Mouse (Mus musculus) hindbrain, embryonic 16.5 days (tissue): Measurements from ENCODE around the gene Myog. TPM values are rescaled to one million over a fixed set of nuclear protein-coding genes. Genes with fewer than 3 reads are reported as not detected.

Source experiments
- ATAC-seq: fragments of 200-750 bp; cut with Nextera tagmentation; 2 replicates; pipeline ENCODE4 v1.8.0; 2017; ENCODE audit warnings: moderate TSS enrichment, moderate library complexity
- H3K27ac ChIP-seq: fragments of 300-500 bp; sonication (generic); 2 replicates; pipeline ENCODE4 v1.5.1; 2014; ENCODE audit warnings: low read depth, mild to moderate bottlenecking, control low read depth, low read length, moderate library complexity
- H3K27me3 ChIP-seq: fragments of 300-500 bp; sonication (generic); replicated peaks from 2 replicates; pipeline ENCODE4 v1.6.1; 2014; ENCODE audit warnings: low read length; ENCODE audit not compliant: control insufficient read depth, insufficient read depth
- H3K36me3 ChIP-seq: fragments of 300-500 bp; sonication (generic); 2 replicates; pipeline ENCODE4 v1.6.1; 2014; ENCODE audit warnings: mild to moderate bottlenecking, low read length, moderate library complexity, mixed read lengths; ENCODE audit not compliant: control insufficient read depth, insufficient read depth
- H3K4me1 ChIP-seq: fragments of 300-500 bp; sonication (generic); 2 replicates; pipeline ENCODE4 v1.6.1; 2014; ENCODE audit warnings: low read depth, low read length; ENCODE audit not compliant: control insufficient read depth, insufficient read depth
- H3K4me2 ChIP-seq: fragments of 300-500 bp; sonication (generic); 2 replicates; pipeline ENCODE4 v1.6.1; 2014; ENCODE audit warnings: mild to moderate bottlenecking, low read length, control low read depth, moderate library complexity
- H3K4me3 ChIP-seq: fragments of 300-500 bp; sonication (generic); 2 replicates; pipeline ENCODE4 v1.5.1; 2014; ENCODE audit warnings: mild to moderate bottlenecking, low read length, control low read depth, moderate library complexity
- H3K9ac ChIP-seq: fragments of 300-500 bp; sonication (generic); 2 replicates; pipeline ENCODE4 v1.6.1; 2014; ENCODE audit warnings: low read depth, mild to moderate bottlenecking, control low read depth, low read length, moderate library complexity
- H3K9me3 ChIP-seq: fragments of 300-500 bp; sonication (generic); 2 replicates; pipeline ENCODE4 v1.6.1; 2014; ENCODE audit warnings: mild to moderate bottlenecking, low read length, moderate library complexity; ENCODE audit not compliant: control insufficient read depth
- WGBS: fragments of 180-500 bp; shearing (Covaris S2); extraction: QIAGEN DNeasy Blood & Tissue Kit; methylation state at CpG from one replicate; pipeline ENCODE4 v1.1.7; 2014; 5-methylcytosine and 5-hydroxymethylcytosine counted together
- polyA plus RNA-seq: library from polyadenylated mRNA; unstranded; fragments of >200 nt; fragmentation: Nextera tagmentation; extraction: Ambion mirVana; gene quantifications from 2 replicates; pipeline ENCODE4 v1.2.1, GENCODE M21; 2015

Gene Myog
- polyA plus RNA-seq, 1 experiment from 2014 or later, result not detected

GRCm38 (mm10) chr1:134280174-134280573 lies 9.6 kb upstream of the Myog start:
- no peaks in the 10 kb centered on the region for H3K4me1 ChIP-seq
- ATAC-seq, result no peak
- no peak overlapping the region for H3K4me3 ChIP-seq
- no peak overlapping the region for H3K4me2 ChIP-seq
- WGBS, result 75% methylated on average over 5 of the region's 5 CpGs
- no peak overlapping the region for H3K27ac ChIP-seq
- H3K9me3 ChIP-seq, result no peaks in the 10 kb centered on the region; the same call in 1 of the 2 replicates
- H3K9ac ChIP-seq, result no peak overlapping the region
- H3K36me3 ChIP-seq, result no peaks in the 10 kb centered on the region
- H3K27me3 ChIP-seq, result no peaks in the 10 kb centered on the region

GRCm38 (mm10) chr1:134281563-134281962 lies 8.2 kb upstream of the Myog start:
- WGBS, result 74% methylated on average over 4 of the region's 4 CpGs
- ATAC-seq, result no peak
- H3K4me3 ChIP-seq, result no peak overlapping the region
- no peaks in the 10 kb centered on the region for H3K36me3 ChIP-seq
- H3K4me2 ChIP-seq, result no peak overlapping the region
- H3K27ac ChIP-seq, result no peak overlapping the region
- H3K9me3 ChIP-seq, result no peaks in the 10 kb centered on the region; the same call in 1 of the 2 replicates
- H3K4me1 ChIP-seq, result no peaks in the 10 kb centered on the region
- H3K9ac ChIP-seq, result no peak overlapping the region
- no peaks in the 10 kb centered on the region for H3K27me3 ChIP-seq

- no peak overlapping the region for H3K4me3 ChIP-seq
- no peak overlapping the region for H3K9ac ChIP-seq
- no peak overlapping the region for H3K27ac ChIP-seq
- H3K36me3 ChIP-seq, result no peaks in the 10 kb centered on the region
- no peak overlapping the region for H3K4me2 ChIP-seq
- H3K4me1 ChIP-seq, result no peaks in the 10 kb centered on the region
- H3K27me3 ChIP-seq, result no peaks in the 10 kb centered on the region
- H3K9me3 ChIP-seq, result no peaks in the 10 kb centered on the region; the same call in 1 of the 2 replicates
- 82% methylated on average over 3 of the region's 3 CpGs for WGBS
- no peak for ATAC-seq
Measured at GRCm38 (mm10) chr1:134282342-134282741, 7.4 kb upstream of the Myog start.

GRCm38 (mm10) chr1:134283108-134283507 lies 6.7 kb upstream of the Myog start:
- H3K36me3 ChIP-seq, result no peaks in the 10 kb centered on the region
- WGBS, result 40% methylated on average over 1 of the region's 1 CpGs
- no peaks in the 10 kb centered on the region for H3K4me1 ChIP-seq
- no peak overlapping the region for H3K9ac ChIP-seq
- no peaks in the 10 kb centered on the region for H3K27me3 ChIP-seq
- no peak overlapping the region for H3K27ac ChIP-seq
- H3K4me3 ChIP-seq, result no peak overlapping the region
- ATAC-seq, result no peak
- H3K9me3 ChIP-seq, result no peaks in the 10 kb centered on the region; the same call in 1 of the 2 replicates
- H3K4me2 ChIP-seq, result no peak overlapping the region

GRCm38 (mm10) chr1:134285458-134286120 lies 4.2 kb upstream of the Myog start:
- H3K36me3 ChIP-seq, result no peaks in the 10 kb centered on the region
- WGBS, result 53% methylated on average over 10 of the region's 10 CpGs

GRCm38 (mm10) chr1:134288239-134288638 lies 1.6 kb upstream of the Myog start:
- Histone ChIP-seq H3K4me2 (no peak overlapping the region), H3K27me3 (no peaks in the 10 kb centered on the region), H3K36me3 (no peaks in the 10 kb centered on the region), H3K4me1 (no peaks in the 10 kb centered on the region), H3K9ac (no peak overlapping the region), H3K27ac (no peak overlapping the region), H3K4me3 (no peak overlapping the region), H3K9me3 (no peaks in the 10 kb centered on the region)
- 72% methylated on average over 3 of the region's 3 CpGs for WGBS
- no peak for ATAC-seq

More at GRCm38 (mm10) chr1:134285458-134286120, 4.2 kb upstream of the Myog start:
- Histone ChIP-seq H3K4me1 (no peaks in the 10 kb centered on the region), H3K27ac (no peak overlapping the region), H3K9ac (no peak overlapping the region), H3K4me2 (no peak overlapping the region), H3K9me3 (no peaks in the 10 kb centered on the region), H3K27me3 (no peaks in the 10 kb centered on the region), H3K4me3 (no peak overlapping the region)
- ATAC-seq, result no peak

- Histone ChIP-seq H3K36me3 (no peaks in the 10 kb centered on the region), H3K4me1 (no peaks in the 10 kb centered on the region), H3K27ac (no peak overlapping the region), H3K9me3 (no peaks in the 10 kb centered on the region), H3K27me3 (no peaks in the 10 kb centered on the region), H3K4me2 (no peak overlapping the region), H3K4me3 (no peak overlapping the region), H3K9ac (no peak overlapping the region)
- WGBS, result 90% methylated on average over 13 of the region's 13 CpGs
- ATAC-seq, result no peak
Measured at GRCm38 (mm10) chr1:134290300-134290699, 511 bp downstream of the Myog start.

- WGBS, result 68% methylated on average over 5 of the region's 5 CpGs
- no peaks in the 10 kb centered on the region for H3K4me1 ChIP-seq
- H3K27me3 ChIP-seq, result no peaks in the 10 kb centered on the region
- H3K9me3 ChIP-seq, result no peaks in the 10 kb centered on the region
- H3K36me3 ChIP-seq, result no peaks in the 10 kb centered on the region
- no peak overlapping the region for H3K4me2 ChIP-seq
- H3K4me3 ChIP-seq, result no peak overlapping the region
- no peak overlapping the region for H3K27ac ChIP-seq
- no peak for ATAC-seq
- no peak overlapping the region for H3K9ac ChIP-seq
Measured at GRCm38 (mm10) chr1:134290909-134291308, 1.1 kb downstream of the Myog start.

- Histone ChIP-seq H3K27me3 (no peaks in the 10 kb centered on the region), H3K9me3 (no peaks in the 10 kb centered on the region), H3K4me2 (no peak overlapping the region), H3K36me3 (no peaks in the 10 kb centered on the region), H3K4me1 (no peaks in the 10 kb centered on the region), H3K9ac (no peak overlapping the region; the same call in 1 of the 2 replicates), H3K27ac (no peak overlapping the region), H3K4me3 (no peak overlapping the region)
- 80% methylated on average over 8 of the region's 8 CpGs for WGBS
- ATAC-seq, result no peak; the same call in 1 of the 2 replicates
Measured at GRCm38 (mm10) chr1:134291555-134291954, 1.8 kb downstream of the Myog start.
